Mouse (Mus musculus) forebrain, postnatal 0 days (tissue): ENCODE results near the gene Rnh1. TPM values are rescaled to one million over a fixed set of nuclear protein-coding genes. Genes with fewer than 3 reads are reported as not detected.
A peak's percentile ranks its signal among the peaks of the same experiment; 100 is the strongest.

Experiments
- ATAC-seq: fragments of 200-750 bp; cut with Nextera tagmentation; 2 replicates; pipeline ENCODE4 v1.8.0; 2017; ENCODE audit warnings: mild to moderate bottlenecking, moderate library complexity
- DNase-seq: peaks from one replicate; pipeline ENCODE4 v3.0.0-alpha.2; 2015
- H3K27ac ChIP-seq: fragments of 300-500 bp; sonication (generic); 2 replicates; pipeline ENCODE4 v1.5.1; 2014; ENCODE audit warnings: low read depth, mild to moderate bottlenecking, antibody characterized with exemption, low read length, moderate library complexity, mixed read lengths
- H3K27me3 ChIP-seq: fragments of 300-500 bp; sonication (generic); 2 replicates; pipeline ENCODE4 v1.6.1; 2014; ENCODE audit warnings: mild to moderate bottlenecking, low read length, mixed read lengths; ENCODE audit not compliant: insufficient read depth
- H3K36me3 ChIP-seq: fragments of 300-500 bp; sonication (generic); 2 replicates; pipeline ENCODE4 v1.6.1; 2014; ENCODE audit warnings: mild to moderate bottlenecking, moderate library complexity; ENCODE audit not compliant: insufficient read depth
- H3K4me1 ChIP-seq: fragments of 300-500 bp; sonication (generic); 2 replicates; pipeline ENCODE4 v1.6.1; 2014; ENCODE audit warnings: antibody characterized with exemption; ENCODE audit not compliant: insufficient read depth
- H3K4me2 ChIP-seq: fragments of 300-500 bp; sonication (generic); 2 replicates; pipeline ENCODE4 v1.6.1; 2014; ENCODE audit warnings: low read depth, mild to moderate bottlenecking, moderate library complexity
- H3K4me3 ChIP-seq: fragments of 300-500 bp; sonication (generic); 2 replicates; pipeline ENCODE4 v1.5.1; 2014; ENCODE audit warnings: low read depth, low read length, mixed read lengths
- H3K9ac ChIP-seq: fragments of 300-500 bp; sonication (generic); 2 replicates; pipeline ENCODE4 v1.6.1; 2014; ENCODE audit warnings: mild to moderate bottlenecking
- H3K9me3 ChIP-seq: fragments of 300-500 bp; sonication (generic); 2 replicates; pipeline ENCODE4 v1.6.1; 2016; ENCODE audit warnings: low read length
- CTCF ChIP-seq: sonication (generic); IDR thresholded peaks from 2 replicates; pipeline ENCODE4 v1.5.1; 2016; ENCODE audit warnings: antibody characterized with exemption, control low read depth, low read depth
- WGBS: fragments of 180-500 bp; shearing (Covaris S2); extraction: QIAGEN DNeasy Blood & Tissue Kit; methylation state at CpG from one replicate; pipeline ENCODE4 v1.1.7; 2014; 5-methylcytosine and 5-hydroxymethylcytosine counted together
- polyA plus RNA-seq: library from polyadenylated mRNA; unstranded; fragments of >200 nt; fragmentation: Nextera tagmentation; extraction: Ambion mirVana; gene quantifications from 2 replicates; pipeline ENCODE4 v1.2.1, GENCODE M21; 2015
- total RNA-seq: library from RNA; depleted of rRNA; stranded (reverse); fragments of >200 nt; gene quantifications from 2 replicates; pipeline ENCODE4 v1.2.3, GENCODE M21; 2014

Gene Rnh1
- total and polyA plus RNA-seq, 2 experiments from 2014 or later = 41.6 to 45.4 TPM

DNA sequence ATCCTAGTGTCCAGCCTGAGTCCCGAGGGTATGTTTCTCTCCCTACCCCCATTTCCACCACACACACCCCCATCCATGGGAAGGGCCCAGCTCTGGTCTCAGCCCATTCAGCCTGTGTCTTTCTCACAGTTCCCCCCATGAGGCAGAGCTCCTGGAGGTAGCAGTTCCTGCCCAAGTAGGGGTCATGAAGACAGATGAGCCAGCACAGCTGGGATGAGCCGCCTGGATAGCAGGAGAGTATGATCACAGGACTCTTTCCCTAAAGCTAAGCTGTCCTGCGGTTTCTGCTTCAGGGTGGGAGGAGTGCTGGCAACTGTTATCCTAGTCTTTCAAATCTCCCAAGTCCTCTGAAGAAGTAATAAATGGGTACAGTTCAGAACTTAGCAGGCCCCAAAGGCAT, 45.5 kb upstream of the Rnh1 start:
- WGBS = 81% methylated on average over 3 of the region's 3 CpGs
- Histone ChIP-seq H3K27ac (no peak overlapping the region), H3K27me3 (no peaks in the 10 kb centered on the region), H3K9me3 (no peaks in the 10 kb centered on the region), H3K4me2 (no peak overlapping the region), H3K9ac (no peak overlapping the region), H3K4me3 (no peak overlapping the region), H3K36me3 (no peaks in the 10 kb centered on the region; the same call in 1 of the 2 replicates), H3K4me1 (peaks cover 5% of the 10 kb centered on the region; the same call in 1 of the 2 replicates)
- DNase-seq (no peak), ATAC-seq (no peak)
- TF ChIP-seq CTCF = no peak

DNA sequence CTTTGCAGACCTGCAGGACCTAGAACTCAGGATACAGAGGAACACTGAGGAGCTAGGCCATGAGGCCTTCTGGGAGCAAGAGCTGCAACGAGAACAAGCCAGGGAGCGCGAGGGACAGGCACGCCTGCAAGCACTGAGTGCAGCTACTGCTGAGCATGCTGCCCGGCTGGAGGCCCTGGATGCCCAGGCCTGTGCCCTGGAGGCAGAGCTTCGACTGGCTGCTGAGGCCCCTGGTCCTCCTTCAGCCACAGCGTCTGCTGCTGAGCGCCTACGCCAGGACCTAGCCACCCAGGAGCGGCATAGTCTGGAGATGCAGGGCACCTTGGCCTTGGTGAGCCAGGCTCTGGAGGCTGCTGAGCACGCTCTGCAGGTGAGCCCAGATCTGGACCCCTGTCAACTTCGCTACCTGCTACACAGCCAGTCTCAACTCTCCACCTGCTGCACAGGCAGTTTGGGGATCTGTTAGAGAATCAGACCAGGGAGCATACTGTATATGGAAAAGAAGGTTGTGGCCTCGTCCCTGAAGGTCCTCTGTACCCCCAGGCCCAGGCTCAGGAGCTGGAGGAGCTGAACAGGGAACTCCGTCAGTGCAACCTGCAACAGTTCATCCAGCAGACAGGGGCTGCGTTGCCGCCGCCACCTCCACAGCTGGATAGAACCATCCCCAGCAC, 44.8 kb upstream of the Rnh1 start:
- H3K36me3 ChIP-seq = no peaks in the 10 kb centered on the region; the same call in 1 of the 2 replicates
- H3K4me1 ChIP-seq = peaks cover 5% of the 10 kb centered on the region; the same call in 1 of the 2 replicates
- no peak overlapping the region for H3K27ac ChIP-seq
- H3K9me3 ChIP-seq = no peaks in the 10 kb centered on the region
- no peak overlapping the region for H3K4me2 ChIP-seq
- ATAC-seq (no peak), DNase-seq (no peak)
- H3K9ac ChIP-seq = no peak overlapping the region
- no peak for TF ChIP-seq CTCF
- H3K27me3 ChIP-seq = no peaks in the 10 kb centered on the region
- no peak overlapping the region for H3K4me3 ChIP-seq
- 93% methylated on average over 17 of the region's 17 CpGs for WGBS

DNA sequence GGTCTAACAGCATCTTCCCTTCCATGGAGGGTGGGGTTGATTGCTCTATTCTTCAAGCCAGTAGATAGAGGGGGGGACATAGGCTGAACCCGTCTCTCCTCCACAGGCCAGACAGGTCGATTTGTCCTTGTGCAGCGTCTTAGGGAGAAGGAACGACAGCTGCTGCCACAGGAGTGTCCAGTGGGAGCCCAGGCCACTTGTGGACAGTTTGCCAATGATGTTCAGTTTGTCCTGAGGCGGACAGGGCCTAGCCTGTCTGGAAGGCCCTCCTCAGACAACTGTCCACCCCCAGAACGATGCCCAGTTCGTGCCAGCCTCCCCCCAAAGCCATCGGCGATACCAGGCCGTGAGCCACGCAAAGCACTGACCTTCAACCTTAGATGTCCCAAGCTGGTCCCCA, 44.2 kb upstream of the Rnh1 start:
- no peak for TF ChIP-seq CTCF
- Histone ChIP-seq H3K27ac (no peak overlapping the region), H3K4me3 (no peak overlapping the region), H3K4me2 (no peak overlapping the region), H3K9me3 (no peaks in the 10 kb centered on the region), H3K9ac (no peak overlapping the region), H3K27me3 (no peaks in the 10 kb centered on the region), H3K4me1 (no peaks in the 10 kb centered on the region), H3K36me3 (no peaks in the 10 kb centered on the region; the same call in 1 of the 2 replicates)
- ATAC-seq (no peak), DNase-seq (no peak)
- WGBS = 89% methylated on average over 11 of the region's 11 CpGs

DNA sequence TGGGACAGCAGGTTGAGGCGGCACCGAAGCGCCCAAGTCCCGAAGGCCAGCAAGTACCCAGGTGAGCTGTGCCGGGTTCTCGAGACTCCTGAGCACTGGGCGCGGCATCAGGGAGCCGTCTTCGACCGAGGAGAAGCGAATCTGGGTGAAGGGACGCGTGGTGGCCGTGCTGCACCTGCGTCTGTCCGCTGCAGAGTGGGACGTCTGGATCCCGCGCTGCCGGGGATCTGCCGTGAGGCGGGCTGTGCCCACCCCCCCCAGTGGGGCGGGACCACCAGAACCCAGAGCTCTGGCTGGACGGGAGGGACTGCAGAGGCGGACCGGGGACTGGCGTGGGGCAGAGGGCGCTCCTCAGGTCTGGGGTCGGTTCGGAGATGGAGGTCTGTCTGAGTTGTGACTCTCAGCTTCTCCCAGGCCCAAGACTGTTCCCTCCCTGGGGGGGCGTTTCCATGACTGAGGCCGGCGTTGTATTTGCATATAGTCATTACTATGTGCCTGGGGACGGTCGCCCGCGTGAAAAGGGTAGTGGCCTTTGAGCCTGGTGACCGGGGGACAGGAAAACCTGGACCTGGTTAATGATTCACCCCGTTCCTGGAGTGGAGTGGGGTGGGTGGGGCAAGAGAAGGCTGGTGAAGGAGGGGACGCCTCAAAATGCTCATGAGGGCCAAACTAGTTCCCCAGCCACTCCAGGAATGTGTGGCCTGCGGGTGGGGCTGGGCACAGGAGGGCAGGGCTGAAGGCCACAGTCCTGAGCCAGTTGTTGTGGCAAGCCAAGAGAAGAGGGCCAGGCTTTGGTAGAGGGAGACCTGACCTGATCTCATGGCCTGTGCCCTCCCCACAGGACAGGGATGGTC, 43.5 kb upstream of the Rnh1 start:
- under 1% methylated on average over 42 of the region's 42 CpGs for WGBS
- H3K9me3 ChIP-seq = no peaks in the 10 kb centered on the region
- H3K4me2 ChIP-seq = peak overlapping the region; percentile 96
- H3K27me3 ChIP-seq = no peaks in the 10 kb centered on the region
- H3K27ac ChIP-seq = peak overlapping the region; percentile 2; the same call in 1 of the 2 replicates
- H3K9ac ChIP-seq = peak overlapping the region; percentile 43
- TF ChIP-seq CTCF = 0 out of 2 replicates have a peak, but pooled peaks have one; percentile 6
- DNase-seq = no peak
- peak overlapping the region; percentile 54 for H3K4me3 ChIP-seq
- no peaks in the 10 kb centered on the region; the same call in 1 of the 2 replicates for H3K36me3 ChIP-seq
- ATAC-seq = peak; percentile 50
- H3K4me1 ChIP-seq = no peaks in the 10 kb centered on the region

DNA sequence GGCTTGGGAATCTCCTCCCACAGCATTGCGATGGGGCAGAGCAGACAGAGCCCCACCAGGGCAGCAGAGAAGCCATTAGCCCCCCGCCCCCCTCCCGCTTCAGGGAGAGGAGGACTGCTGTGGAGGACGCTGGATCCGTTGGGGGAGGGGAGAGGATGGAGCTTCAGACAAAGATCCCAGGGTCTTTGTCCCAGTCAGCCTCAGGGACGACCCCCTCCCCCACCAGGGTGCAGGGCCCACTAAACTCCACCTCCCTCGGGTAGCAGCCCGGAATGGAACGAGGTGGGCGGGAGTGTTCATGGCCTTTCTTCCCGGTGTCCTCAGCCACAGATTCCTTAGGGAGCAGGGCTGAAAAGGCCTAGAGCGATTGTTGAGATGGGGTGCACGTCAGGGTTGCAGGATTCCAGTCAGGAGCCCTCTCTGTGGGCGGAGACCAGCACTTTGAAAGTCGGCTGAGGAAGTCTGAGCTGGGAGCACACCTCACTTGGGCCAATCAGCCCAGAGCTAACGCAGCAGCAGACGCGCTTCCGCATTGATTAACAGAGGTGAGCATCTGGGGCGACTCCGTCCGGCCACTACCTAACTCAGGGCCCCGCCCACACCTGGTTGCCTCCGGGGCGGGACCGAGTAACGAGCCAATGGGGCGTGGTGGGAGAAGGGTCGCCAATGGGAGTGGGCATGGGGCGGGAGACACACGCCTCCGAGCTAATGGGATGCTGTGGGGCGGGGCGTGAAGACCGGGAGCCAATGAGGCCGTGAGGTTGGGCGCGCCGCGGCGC, 42.6 kb upstream of the Rnh1 start, which contains the start of gene Rassf7:
Rassf7 (plus strand) TSS at position 760 of the 779 bp plus-strand sequence.
- H3K4me1 ChIP-seq = no peaks in the 10 kb centered on the region
- peak; percentile 99 for ATAC-seq
- no peaks in the 10 kb centered on the region for H3K9me3 ChIP-seq
- peak within 1 kb of the TSS; percentile 54 for H3K4me3 ChIP-seq
- peak within 1 kb of the TSS; percentile 96 for H3K4me2 ChIP-seq
- no peaks in the 10 kb centered on the region for H3K27me3 ChIP-seq
- no peak for TF ChIP-seq CTCF
- 2% methylated on average over 40 of the region's 41 CpGs for WGBS
- peak within 1 kb of the TSS; percentile 35; the same call in 1 of the 2 replicates for H3K27ac ChIP-seq
- DNase-seq = peak; percentile 90
- H3K9ac ChIP-seq = peak within 1 kb of the TSS; percentile 43
- no peaks in the 10 kb centered on the region; the same call in 1 of the 2 replicates for H3K36me3 ChIP-seq

DNA sequence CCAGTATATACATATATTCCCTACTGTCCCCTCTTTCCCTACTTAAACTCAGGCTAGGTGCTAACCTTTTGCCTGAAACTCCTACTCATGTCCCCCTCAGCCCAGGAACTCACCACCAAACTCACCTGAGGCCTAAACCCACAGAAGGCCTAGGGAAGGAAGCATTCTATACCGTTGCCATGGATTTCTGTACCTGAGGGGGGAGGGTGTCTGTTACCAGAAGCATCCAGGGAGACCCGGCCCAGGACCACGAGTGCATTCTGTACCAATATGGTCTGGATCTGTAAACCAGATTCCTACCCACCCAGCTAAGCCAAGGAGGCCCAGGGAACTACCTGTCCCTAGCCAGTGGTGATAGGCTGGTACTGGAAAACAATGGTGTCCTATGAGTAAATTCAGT, 41.7 kb upstream of the Rnh1 start:
- Histone ChIP-seq H3K4me2 (no peak overlapping the region), H3K9ac (no peak overlapping the region), H3K36me3 (no peaks in the 10 kb centered on the region; the same call in 1 of the 2 replicates), H3K4me1 (no peaks in the 10 kb centered on the region), H3K27me3 (no peaks in the 10 kb centered on the region), H3K9me3 (no peaks in the 10 kb centered on the region), H3K4me3 (no peak overlapping the region), H3K27ac (no peak overlapping the region)
- 75% methylated on average over 3 of the region's 3 CpGs for WGBS
- DNase-seq (no peak), ATAC-seq (no peak)
- TF ChIP-seq CTCF = no peak
